ENCODE assay signal across 32 mouse cellular contexts in genomic region chr2:72769030-72769630, GRCm38 (mm10).
DNase-seq lines count a peak whose midpoint lies in the region; ATAC-seq and TF ChIP-seq lines count a peak whose summit lies in the region.
"Had no signal": no experiment of that assay in that cellular context is flagged by ENCODE, and none has a peak within 500 bp of the region (broad histone marks: within the 10 kb centered on the region; RNA-seq: fewer than 3 reads in every experiment).

No protein-coding gene starts in this region.

- no peaks in the 10 kb centered on the region for H3K36me3 ChIP-seq in embryonic facial prominence, embryonic 14.5 days (ENCODE audit: control insufficient read depth, insufficient read depth, low read length)
- H3K36me3 ChIP-seq in embryonic facial prominence, embryonic 10.5 days (replicated peaks), result no peaks in the 10 kb centered on the region
- H3K36me3 ChIP-seq in liver, adult 2 months (ENCODE audit: control insufficient read depth, insufficient read depth, low read length), result no peaks in the 10 kb centered on the region
- no peaks in the 10 kb centered on the region for H3K36me3 ChIP-seq in intestine, embryonic 15.5 days
- H3K36me3 ChIP-seq: embryonic facial prominence, embryonic 13.5 days; heart, embryonic 15.5 days; hindbrain, embryonic 13.5 days; stomach, embryonic 15.5 days had no signal

- no peak for TF ChIP-seq CTCF in liver, adult 2 months (IDR thresholded peaks at IDR 0.05; ENCODE audit: low read depth, low read length)

- H3K4me1 ChIP-seq in embryonic facial prominence, embryonic 14.5 days (ENCODE audit: control insufficient read depth, insufficient read depth, low read length), result no peaks in the 10 kb centered on the region
- no peaks in the 10 kb centered on the region for H3K4me1 ChIP-seq in embryonic facial prominence, embryonic 10.5 days
- peaks cover 3% of the 10 kb centered on the region for H3K4me1 ChIP-seq in liver, adult 2 months (ENCODE audit: control insufficient read depth, insufficient read depth, low read length)
- H3K4me1 ChIP-seq in intestine, embryonic 15.5 days (replicated peaks), result no peaks in the 10 kb centered on the region
- H3K4me1 ChIP-seq: embryonic facial prominence, embryonic 13.5 days; stomach, embryonic 15.5 days had no signal

- H3K27me3 ChIP-seq in embryonic facial prominence, embryonic 14.5 days (replicated peaks; ENCODE audit: control insufficient read depth, insufficient read depth, low read length), result no peaks in the 10 kb centered on the region
- no peaks in the 10 kb centered on the region for H3K27me3 ChIP-seq in embryonic facial prominence, embryonic 10.5 days (replicated peaks; ENCODE audit: low read depth, poor library complexity, severe bottlenecking)
- H3K27me3 ChIP-seq in liver, adult 2 months (ENCODE audit: control insufficient read depth, insufficient read depth, low read length), result no peaks in the 10 kb centered on the region
- H3K27me3 ChIP-seq in intestine, embryonic 15.5 days (replicated peaks), result no peaks in the 10 kb centered on the region
- H3K27me3 ChIP-seq: CH12.LX; embryonic facial prominence, embryonic 13.5 days; heart, embryonic 15.5 days; hindbrain, embryonic 13.5 days; stomach, embryonic 15.5 days had no signal

- TF ChIP-seq POLR2A in liver, adult 2 months (IDR thresholded peaks at IDR 0.05; ENCODE audit: extremely low read depth, insufficient read depth, low read length), result no peak

- H3K4me2 ChIP-seq in embryonic facial prominence, embryonic 14.5 days (ENCODE audit: low read depth, low read length), result no peak overlapping the region
- no peak overlapping the region for H3K4me2 ChIP-seq in intestine, embryonic 15.5 days (replicated peaks)
- H3K4me2 ChIP-seq: embryonic facial prominence, embryonic 13.5 days; heart, embryonic 15.5 days; hindbrain, embryonic 13.5 days; lung, embryonic 14.5 days; stomach, embryonic 15.5 days had no signal

- 64% methylated on average over 11 of the region's 11 CpGs for WGBS in embryonic facial prominence, embryonic 14.5 days
- 84% methylated on average over 11 of the region's 11 CpGs for WGBS in embryonic facial prominence, embryonic 10.5 days
- WGBS in liver, adult 2 months, result 61% methylated on average over 11 of the region's 11 CpGs
- 57% methylated on average over 11 of the region's 11 CpGs for WGBS in intestine, embryonic 15.5 days

- DNase-seq in embryonic facial prominence, embryonic 14.5 days (ENCODE audit: low spot score), result peak; percentile 42
- no peak for DNase-seq in embryonic facial prominence, embryonic 10.5 days (ENCODE audit: low spot score)
- DNase-seq in liver, adult 2 months (ENCODE audit: extremely low read depth, low read depth, low spot score), result peak; percentile 80
- no peak for DNase-seq in liver
- DNase-seq in testis, postnatal 14 days (ENCODE audit: low spot score), result peak; percentile 10
- DNase-seq in left cerebral cortex, postnatal 36 days (ENCODE audit: low spot score in 2 of 2), result no peak
- DNase-seq in layer of hippocampus, postnatal 25 days (ENCODE audit: extremely low spot score in 1 of 2, low spot score in 1 of 2), result no peak
- DNase-seq: adrenal gland, postnatal 10 days; cerebellum, adult 9-10 months; cerebellum, postnatal 36 days; embryo, embryonic 11 days; gastrocnemius, adult 2 months; gastrocnemius, postnatal 36 days; heart, adult 2 months; heart, postnatal 36 days; kidney, adult 2 months; kidney, postnatal 36 days; layer of hippocampus, postnatal 36 days; lung, embryonic 14.5 days; lung, postnatal 14 days; midbrain, embryonic 14.5 days; retina, postnatal 1 day; right cerebral cortex, postnatal 14 days had no signal

- intact Hi-C loops in left cerebral cortex, postnatal 36 days (cut with DNase I), result no loop called here

- no peaks in the 10 kb centered on the region for H3K79me2 ChIP-seq in liver, adult 2 months (ENCODE audit: control insufficient read depth, insufficient read depth, low read length)

- no peak overlapping the region for H3K9ac ChIP-seq in embryonic facial prominence, embryonic 14.5 days (ENCODE audit: low read depth, low read length)
- no peak overlapping the region for H3K9ac ChIP-seq in liver, adult 2 months (ENCODE audit: low read depth, low read length)
- H3K9ac ChIP-seq in intestine, embryonic 15.5 days, result no peak overlapping the region
- H3K9ac ChIP-seq: embryonic facial prominence, embryonic 13.5 days; heart, embryonic 15.5 days; hindbrain, embryonic 13.5 days; liver, embryonic 14.5 days; lung, embryonic 14.5 days; stomach, embryonic 15.5 days had no signal

- H3K27ac ChIP-seq in embryonic facial prominence, embryonic 14.5 days (replicated peaks; ENCODE audit: low read depth, low read length), result no peak overlapping the region
- H3K27ac ChIP-seq in embryonic facial prominence, embryonic 10.5 days (replicated peaks), result no peak overlapping the region
- no peak overlapping the region; the same call in 1 of the 2 replicates for H3K27ac ChIP-seq in liver, adult 2 months (replicated peaks; ENCODE audit: insufficient read depth, low read depth, low read length)
- no peak overlapping the region for H3K27ac ChIP-seq in intestine, embryonic 15.5 days
- H3K27ac ChIP-seq: embryonic facial prominence, embryonic 13.5 days; gastrocnemius, adult 2 months; heart, adult 2 months; heart, embryonic 15.5 days; hindbrain, embryonic 13.5 days; liver, embryonic 14.5 days; stomach, embryonic 15.5 days had no signal

- H3K4me3 ChIP-seq in embryonic facial prominence, embryonic 14.5 days (ENCODE audit: low read depth, low read length), result no peak overlapping the region
- no peak overlapping the region for H3K4me3 ChIP-seq in embryonic facial prominence, embryonic 10.5 days
- no peak overlapping the region for H3K4me3 ChIP-seq in liver, adult 2 months (ENCODE audit: insufficient read depth, low read depth, low read length)
- no peak overlapping the region for H3K4me3 ChIP-seq in intestine, embryonic 15.5 days (replicated peaks)
- H3K4me3 ChIP-seq: embryonic facial prominence, embryonic 13.5 days; erythroblast, embryonic 14.5 days; gastrocnemius, adult 2 months; heart, adult 2 months; heart, embryonic 15.5 days; hindbrain, embryonic 13.5 days; stomach, embryonic 15.5 days had no signal

- no peaks in the 10 kb centered on the region for H3K9me3 ChIP-seq in embryonic facial prominence, embryonic 14.5 days (ENCODE audit: control insufficient read depth, low read length)
- no peaks in the 10 kb centered on the region for H3K9me3 ChIP-seq in embryonic facial prominence, embryonic 10.5 days
- H3K9me3 ChIP-seq in intestine, embryonic 15.5 days, result no peaks in the 10 kb centered on the region
- H3K9me3 ChIP-seq: embryonic facial prominence, embryonic 13.5 days; heart, embryonic 15.5 days; hindbrain, embryonic 13.5 days; stomach, embryonic 15.5 days had no signal

- ATAC-seq in embryonic facial prominence, embryonic 14.5 days (ENCODE audit: low read depth), result peak; percentile 47; the same call in 1 of the 2 replicates
- ATAC-seq in intestine, embryonic 15.5 days, result peak; percentile 45
- ATAC-seq: forebrain, embryonic 16.5 days had no signal

Comparison
In these comparisons a context has a peak if more than half of its experiments do, and no peak if none do; other contexts are left out.
1. DNase-seq: peak in embryonic facial prominence, embryonic 14.5 days (single experiment), liver, adult 2 months (single experiment) and testis, postnatal 14 days (single experiment); none in embryonic facial prominence, embryonic 10.5 days (single experiment), liver (single experiment), left cerebral cortex, postnatal 36 days (0 of 2) and layer of hippocampus, postnatal 25 days (0 of 2).